22 mouse cellular contexts compared by ENCODE assay signal in the genomic region with DNA sequence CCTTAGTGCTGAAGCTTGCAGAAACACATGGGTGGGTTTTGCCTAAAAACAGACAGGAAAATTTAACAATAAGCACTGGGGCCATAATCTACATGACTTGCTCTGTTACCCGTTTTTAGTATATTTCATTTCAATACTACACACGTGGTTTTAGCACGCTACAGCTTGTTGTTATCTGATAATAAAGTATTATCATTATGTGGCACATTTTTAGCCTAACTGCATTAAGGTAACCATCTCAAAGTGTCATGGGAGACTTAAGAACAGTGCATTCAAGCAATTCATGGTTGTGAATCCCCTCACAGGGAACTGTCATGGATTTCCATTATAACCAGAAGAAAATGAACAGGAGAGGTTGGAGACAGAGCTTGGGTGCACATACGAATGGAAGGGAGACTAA. TPM values are rescaled to one million over a fixed set of nuclear protein-coding genes. Genes with fewer than 3 reads are reported as not detected.
DNase-seq lines count a peak whose midpoint lies in the region; ATAC-seq and TF ChIP-seq lines count a peak whose summit lies in the region.
"Had no signal": no experiment of that assay in that cellular context is flagged by ENCODE, and none has a peak within 500 bp of the region (broad histone marks: within the 10 kb centered on the region; RNA-seq: fewer than 3 reads in every experiment).

No protein-coding gene starts in this region.

- peak overlapping the region; percentile 38 for H3K4me3 ChIP-seq in megakaryocyte, embryonic 14.5 days (replicated peaks)
- no peak overlapping the region for H3K4me3 ChIP-seq in liver, embryonic 13.5 days (replicated peaks)
- no peak overlapping the region for H3K4me3 ChIP-seq in liver, postnatal 0 days (ENCODE audit: low read depth, low read length)
- H3K4me3 ChIP-seq in stomach, postnatal 0 days (ENCODE audit: low read depth, low read length), result no peak overlapping the region
- no peak overlapping the region for H3K4me3 ChIP-seq in intestine, embryonic 16.5 days (ENCODE audit: low read length)
- H3K4me3 ChIP-seq: embryonic facial prominence, embryonic 15.5 days; forebrain, embryonic 13.5 days; heart, embryonic 13.5 days; hindbrain, embryonic 15.5 days had no signal

- peak overlapping the region; percentile 52 for H3K9ac ChIP-seq in liver, embryonic 13.5 days
- H3K9ac ChIP-seq in liver, postnatal 0 days (replicated peaks), result no peak overlapping the region
- no peak overlapping the region for H3K9ac ChIP-seq in stomach, postnatal 0 days (ENCODE audit: low read length)
- H3K9ac ChIP-seq in intestine, embryonic 16.5 days (ENCODE audit: low read depth, low read length), result no peak overlapping the region
- H3K9ac ChIP-seq: embryonic facial prominence, embryonic 15.5 days; forebrain, postnatal 0 days; heart, embryonic 13.5 days; hindbrain, embryonic 15.5 days had no signal

- no peak for DNase-seq in liver, embryonic 13.5 days
- DNase-seq in liver, postnatal 0 days, result no peak
- no peak for DNase-seq in layer of hippocampus, adult 11-12 months (ENCODE audit: low spot score)
- no peak for DNase-seq in stomach, postnatal 0 days (ENCODE audit: low spot score)
- DNase-seq: adrenal gland, adult 8-10 months; adrenal gland, postnatal 36 days; cerebellum, adult 2 months; cerebellum, postnatal 10 days; embryo, embryonic 11 days; forebrain, postnatal 0 days; gastrocnemius, postnatal 14 days; heart, postnatal 36 days had no signal

- H3K9me3 ChIP-seq in megakaryocyte, embryonic 14.5 days, result no peaks in the 10 kb centered on the region
- H3K9me3 ChIP-seq in liver, embryonic 13.5 days (replicated peaks), result no peaks in the 10 kb centered on the region
- no peaks in the 10 kb centered on the region for H3K9me3 ChIP-seq in liver, postnatal 0 days (ENCODE audit: low read length)
- H3K9me3 ChIP-seq in stomach, postnatal 0 days (ENCODE audit: control insufficient read depth, low read length), result no peaks in the 10 kb centered on the region
- H3K9me3 ChIP-seq in intestine, embryonic 16.5 days (ENCODE audit: control insufficient read depth, low read length), result no peaks in the 10 kb centered on the region
- H3K9me3 ChIP-seq: embryonic facial prominence, embryonic 15.5 days; forebrain, embryonic 13.5 days; heart, embryonic 13.5 days; hindbrain, embryonic 15.5 days had no signal

- ATAC-seq in megakaryocyte, adult 5-6 weeks (ENCODE audit: poor library complexity, severe bottlenecking), result no peak
- peak; percentile 61 for ATAC-seq in liver, embryonic 13.5 days (ENCODE audit: low read depth)
- peak; percentile 40 for ATAC-seq in liver, postnatal 0 days
- ATAC-seq in stomach, postnatal 0 days (ENCODE audit: low FRiP score, low TSS enrichment), result no peak
- ATAC-seq in intestine, embryonic 16.5 days, result no peak
- ATAC-seq: forebrain, embryonic 13.5 days; forebrain, postnatal 0 days had no signal

- TF ChIP-seq EP300 in liver, postnatal 0 days (IDR thresholded peaks at IDR 0.05; ENCODE audit: low read depth), result peak; percentile 86
- TF ChIP-seq EP300 in stomach, postnatal 0 days (optimal IDR thresholded peaks at IDR 0.05), result no peak

- H3K36me3 ChIP-seq in megakaryocyte, embryonic 14.5 days (replicated peaks; ENCODE audit: low read length), result peaks cover 12% of the 10 kb centered on the region
- H3K36me3 ChIP-seq in liver, embryonic 13.5 days, result no peaks in the 10 kb centered on the region
- no peaks in the 10 kb centered on the region for H3K36me3 ChIP-seq in liver, postnatal 0 days (replicated peaks; ENCODE audit: insufficient read depth, low read length)
- no peaks in the 10 kb centered on the region for H3K36me3 ChIP-seq in stomach, postnatal 0 days (ENCODE audit: control insufficient read depth, insufficient read depth, low read length)
- no peaks in the 10 kb centered on the region for H3K36me3 ChIP-seq in intestine, embryonic 16.5 days (ENCODE audit: control insufficient read depth, insufficient read depth, low read length)
- H3K36me3 ChIP-seq: embryonic facial prominence, embryonic 15.5 days; heart, embryonic 13.5 days; hindbrain, embryonic 15.5 days had no signal

- no peaks in the 10 kb centered on the region for H3K27me3 ChIP-seq in megakaryocyte, embryonic 14.5 days (replicated peaks)
- no peaks in the 10 kb centered on the region for H3K27me3 ChIP-seq in liver, embryonic 13.5 days
- H3K27me3 ChIP-seq in liver, postnatal 0 days (ENCODE audit: insufficient read depth, low read length), result no peaks in the 10 kb centered on the region
- no peaks in the 10 kb centered on the region for H3K27me3 ChIP-seq in stomach, postnatal 0 days (ENCODE audit: control insufficient read depth, insufficient read depth, low read length)
- H3K27me3 ChIP-seq in intestine, embryonic 16.5 days (replicated peaks; ENCODE audit: control insufficient read depth, insufficient read depth, low read length), result no peaks in the 10 kb centered on the region
- H3K27me3 ChIP-seq: CH12.LX; embryonic facial prominence, embryonic 15.5 days; forebrain, embryonic 13.5 days; heart, embryonic 13.5 days; hindbrain, embryonic 15.5 days had no signal

- H3K4me1 ChIP-seq in megakaryocyte, embryonic 14.5 days, result peaks cover 96% of the 10 kb centered on the region
- peaks cover 94% of the 10 kb centered on the region for H3K4me1 ChIP-seq in liver, embryonic 13.5 days (replicated peaks)
- H3K4me1 ChIP-seq in liver, postnatal 0 days (ENCODE audit: insufficient read depth), result peaks cover 65% of the 10 kb centered on the region
- no peaks in the 10 kb centered on the region for H3K4me1 ChIP-seq in stomach, postnatal 0 days (replicated peaks; ENCODE audit: control insufficient read depth, insufficient read depth)
- peaks cover 10% of the 10 kb centered on the region; the same call in 1 of the 2 replicates for H3K4me1 ChIP-seq in intestine, embryonic 16.5 days (ENCODE audit: control insufficient read depth, insufficient read depth, low read length)
- H3K4me1 ChIP-seq: forebrain, embryonic 13.5 days; hindbrain, embryonic 15.5 days had no signal

- H3K4me2 ChIP-seq in liver, embryonic 13.5 days, result peak overlapping the region; percentile 37
- H3K4me2 ChIP-seq in liver, postnatal 0 days (ENCODE audit: low read depth, low read length), result peak overlapping the region; percentile 45
- H3K4me2 ChIP-seq in stomach, postnatal 0 days (replicated peaks; ENCODE audit: low read depth), result no peak overlapping the region
- H3K4me2 ChIP-seq in intestine, embryonic 16.5 days (ENCODE audit: low read depth, low read length), result no peak overlapping the region
- H3K4me2 ChIP-seq: embryonic facial prominence, embryonic 15.5 days; forebrain, embryonic 13.5 days; heart, embryonic 13.5 days; hindbrain, embryonic 15.5 days had no signal

- peak overlapping the region; percentile 77 for H3K27ac ChIP-seq in liver, embryonic 13.5 days
- no peak overlapping the region for H3K27ac ChIP-seq in liver, postnatal 0 days (ENCODE audit: low read depth)
- no peak overlapping the region for H3K27ac ChIP-seq in stomach, postnatal 0 days (replicated peaks)
- no peak overlapping the region for H3K27ac ChIP-seq in intestine, embryonic 16.5 days (ENCODE audit: low read length)
- H3K27ac ChIP-seq: embryonic facial prominence, embryonic 15.5 days; forebrain, embryonic 13.5 days; heart, embryonic 13.5 days; hindbrain, embryonic 15.5 days had no signal

- TF ChIP-seq CTCF in liver, postnatal 0 days (IDR thresholded peaks at IDR 0.05; ENCODE audit: low read depth), result no peak
- TF ChIP-seq CTCF in stomach, postnatal 0 days (IDR thresholded peaks at IDR 0.05; ENCODE audit: low read depth), result no peak

- 17% methylated on average over 4 of the region's 4 CpGs for WGBS in liver, embryonic 13.5 days (ENCODE audit: insufficient replicate concordance)
- 41% methylated on average over 4 of the region's 4 CpGs for WGBS in liver, postnatal 0 days (ENCODE audit: insufficient replicate concordance)
- WGBS in stomach, postnatal 0 days, result 75% methylated on average over 4 of the region's 4 CpGs
- WGBS in intestine, embryonic 16.5 days, result 82% methylated on average over 4 of the region's 4 CpGs

RNA-seq across cellular contexts. Expression of gene Pip4k2a, which starts 43.5 kb away (rescaled TPM):
- 1.6 and 39.5 TPM in 2 replicates for polyA plus RNA-seq in megakaryocyte, embryonic 14.5 days (2012; ENCODE audit: insufficient read depth, low replicate concordance)
- 121 and 123 TPM in 2 replicates for total RNA-seq in megakaryocyte, adult 5-6 weeks (2015)
- 63.0 and 64.8 TPM in 2 replicates for total RNA-seq in megakaryocyte, adult 5-6 weeks (2017)
- polyA plus RNA-seq in liver, embryonic 13.5 days (2015; fragmentation: Nextera tagmentation; extraction: Ambion mirVana), result 15.8 and 18.8 TPM in 2 replicates
- 6.7 and 8.0 TPM in 2 replicates for polyA plus RNA-seq in liver, postnatal 0 days (2015; fragmentation: Nextera tagmentation; extraction: Ambion mirVana)
- polyA plus RNA-seq in stomach, postnatal 0 days (2015; fragmentation: Nextera tagmentation; extraction: Ambion mirVana), result 4.5 and 4.8 TPM in 2 replicates
- polyA plus RNA-seq in intestine, embryonic 16.5 days (2015; fragmentation: Nextera tagmentation; extraction: Ambion mirVana), result 7.6 and 8.4 TPM in 2 replicates

RNA-seq across cellular contexts. Expression of gene 4930426L09Rik, which starts 43.7 kb away (rescaled TPM):
- polyA plus RNA-seq in megakaryocyte, embryonic 14.5 days (2012; ENCODE audit: insufficient read depth, low replicate concordance), result 0.43 TPM in 1 of 2 replicates, not detected in the other
- total RNA-seq in megakaryocyte, adult 5-6 weeks (2015), result 2.1 and 3.0 TPM in 2 replicates
- 0.53 and 0.59 TPM in 2 replicates for total RNA-seq in megakaryocyte, adult 5-6 weeks (2017)
- polyA plus RNA-seq in liver, embryonic 13.5 days (2015; fragmentation: Nextera tagmentation; extraction: Ambion mirVana), result 0.17 and 0.22 TPM in 2 replicates
- 0.21 and 0.24 TPM in 2 replicates for polyA plus RNA-seq in liver, postnatal 0 days (2015; fragmentation: Nextera tagmentation; extraction: Ambion mirVana)
- polyA plus RNA-seq in stomach, postnatal 0 days (2015; fragmentation: Nextera tagmentation; extraction: Ambion mirVana), result 0.44 and 0.93 TPM in 2 replicates
- polyA plus RNA-seq in intestine, embryonic 16.5 days (2015; fragmentation: Nextera tagmentation; extraction: Ambion mirVana), result 0.15 and 0.27 TPM in 2 replicates
- total RNA-seq: common myeloid progenitor, adult 5-6 weeks; gastrocnemius, adult 18-20 months had no signal

Comparison
In these comparisons a context has a peak if more than half of its experiments do, and no peak if none do; other contexts are left out.
1. ATAC-seq: peak in liver, embryonic 13.5 days (single experiment) and liver, postnatal 0 days (single experiment); none in megakaryocyte, adult 5-6 weeks (single experiment), stomach, postnatal 0 days (single experiment) and intestine, embryonic 16.5 days (single experiment).
2. H3K4me2 ChIP-seq: peak in liver, embryonic 13.5 days (single experiment) and liver, postnatal 0 days (single experiment); none in stomach, postnatal 0 days (single experiment) and intestine, embryonic 16.5 days (single experiment).